Mouse (Mus musculus): ENCODE results near the gene Thap8. TPM values are rescaled to one million over a fixed set of nuclear protein-coding genes. Genes with fewer than 3 reads are reported as not detected.
"Not testable (repeated sequence)": the region's sequence is repeated elsewhere in the genome, so short reads cannot be mapped to it uniquely, and the experiment has no call there.

Gene Thap8
- 0.18 and 0.36 TPM in 2 replicates for polyA plus RNA-seq (2012; rRNA removed)

GRCm38 (mm10) chr7:30279951-30280669 lies at the start of gene Thap8, which contains the start of gene Wdr62:
TSS of gene Thap8 (plus strand) at chr7:30280094.
TSS of gene Wdr62 (minus strand) at chr7:30280419.
- DNase-seq (ENCODE audit: low spot score), result peak; percentile 77

DNA sequence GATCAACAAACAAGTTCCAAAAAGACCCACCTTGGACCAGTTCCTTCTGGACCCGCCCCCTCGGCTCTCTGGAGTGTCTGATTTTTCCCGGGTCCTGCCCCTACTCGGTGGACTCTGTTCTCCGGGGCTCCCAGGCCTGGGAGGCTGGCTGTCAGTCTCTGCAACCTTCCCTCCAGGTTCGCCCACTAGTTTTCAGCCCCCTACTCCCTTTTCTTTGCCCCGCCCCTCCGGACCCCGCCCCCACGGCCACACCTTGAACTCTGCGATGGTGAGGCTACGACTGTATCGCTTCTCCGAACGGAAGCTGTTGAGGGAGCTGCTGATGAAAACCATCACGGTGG lies 48.6 kb upstream of the Thap8 start:
- DNase-seq (ENCODE audit: low spot score), result no peak

DNA sequence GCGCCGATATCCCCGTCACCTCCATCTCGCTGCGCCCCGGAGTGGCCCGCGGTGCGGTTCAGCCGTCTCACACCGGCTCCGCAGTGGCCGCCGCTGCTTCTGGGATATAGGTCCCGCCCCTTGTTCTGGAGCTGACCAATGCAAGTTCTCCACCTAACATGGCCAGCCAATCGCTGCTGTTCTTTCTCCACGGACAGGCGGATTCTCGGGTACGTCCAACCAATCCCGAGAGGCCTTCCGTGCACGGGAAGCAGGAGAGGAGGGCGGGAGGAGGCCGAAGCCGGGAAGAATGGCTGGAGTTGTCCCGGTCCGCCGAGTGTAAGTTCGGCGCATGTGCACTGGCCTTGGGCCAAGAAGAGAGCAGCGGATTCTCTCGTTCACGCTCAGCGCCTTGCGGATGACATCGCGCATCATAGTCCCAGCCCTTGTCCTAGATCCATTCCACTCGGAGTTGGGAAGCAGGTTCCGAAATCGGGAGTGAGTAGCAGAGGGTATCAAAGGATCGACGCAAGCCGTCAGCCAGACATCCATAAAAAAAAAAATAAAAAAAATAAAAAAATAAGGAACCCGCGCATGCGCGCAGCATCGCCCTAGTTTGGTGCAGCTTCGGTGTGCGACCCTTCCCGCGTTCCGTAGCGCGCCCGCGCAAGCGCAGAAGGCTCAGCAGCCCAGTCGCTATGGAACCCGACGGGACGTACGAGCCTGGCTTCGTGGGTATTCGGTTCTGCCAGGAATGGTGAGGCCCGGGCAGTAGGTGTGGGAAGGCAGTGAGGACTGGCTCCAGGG lies 48.0 kb upstream of the Thap8 start, which contains the start of the genes Polr2i and Tbcb:
Gene Polr2i (plus strand): TSS at position 280 of the 786 bp plus-strand sequence.
Gene Tbcb (minus strand): TSS at position 604 of the 786 bp plus-strand sequence.
- DNase-seq (ENCODE audit: low spot score), result peak; percentile 96

DNA sequence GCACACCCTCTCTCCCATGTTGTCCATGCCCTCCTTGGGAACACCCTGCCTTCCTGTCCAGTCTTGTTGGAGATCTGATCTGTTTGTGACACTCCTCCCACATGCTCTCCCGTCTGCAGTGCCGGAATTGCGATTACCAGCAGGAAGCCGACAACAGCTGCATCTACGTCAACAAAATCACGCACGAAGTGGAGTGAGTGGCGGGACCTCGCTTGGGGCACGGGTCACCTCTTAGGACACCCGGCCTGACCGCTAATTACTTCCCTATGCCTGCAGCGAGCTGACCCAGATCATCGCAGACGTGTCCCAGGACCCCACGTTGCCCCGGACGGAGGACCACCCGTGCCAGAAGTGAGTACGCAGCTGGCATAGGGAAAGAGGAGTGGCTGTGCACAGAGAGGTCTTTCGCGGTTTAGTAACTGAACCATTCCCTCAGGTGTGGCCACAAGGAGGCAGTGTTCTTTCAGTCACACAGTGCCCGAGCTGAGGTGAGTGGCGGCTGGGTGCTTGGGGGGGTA lies 47.2 kb upstream of the Thap8 start:
- DNase-seq (ENCODE audit: low spot score), result no peak

DNA sequence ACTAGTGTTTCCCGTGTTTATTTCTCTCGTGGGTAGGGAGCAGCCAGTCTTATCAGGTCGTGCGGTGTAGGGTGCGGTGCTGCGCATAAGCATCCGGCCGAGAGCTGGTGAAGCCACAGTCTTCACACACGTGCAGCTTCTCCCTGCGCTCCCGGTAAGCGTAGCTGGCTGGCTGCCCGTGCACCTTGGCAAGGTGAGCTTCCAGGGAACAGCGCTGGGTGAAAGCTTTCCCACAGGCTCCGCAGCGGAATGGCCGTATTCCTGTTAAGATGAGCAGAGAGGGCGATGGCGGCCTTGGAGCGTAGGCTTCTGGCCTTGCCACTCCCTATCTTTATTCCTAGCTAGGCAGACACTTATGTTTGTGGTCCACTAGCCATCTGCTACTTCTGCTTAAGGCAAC lies 46.5 kb upstream of the Thap8 start:
- no peak for DNase-seq (ENCODE audit: low spot score)

- DNase-seq (ENCODE audit: low spot score), result no peak
These were observed 45.5 kb upstream of the Thap8 start for GRCm38 (mm10) chr7:30234276-30234858.

GRCm38 (mm10) chr7:30235091-30235490 lies 44.8 kb upstream of the Thap8 start:
- DNase-seq (ENCODE audit: low spot score), result no peak

GRCm38 (mm10) chr7:30235625-30236024 lies 44.3 kb upstream of the Thap8 start, which contains the start of gene Ovol3:
TSS of gene Ovol3 (minus strand) at chr7:30235725.
- no peak for DNase-seq (ENCODE audit: low spot score)

DNA sequence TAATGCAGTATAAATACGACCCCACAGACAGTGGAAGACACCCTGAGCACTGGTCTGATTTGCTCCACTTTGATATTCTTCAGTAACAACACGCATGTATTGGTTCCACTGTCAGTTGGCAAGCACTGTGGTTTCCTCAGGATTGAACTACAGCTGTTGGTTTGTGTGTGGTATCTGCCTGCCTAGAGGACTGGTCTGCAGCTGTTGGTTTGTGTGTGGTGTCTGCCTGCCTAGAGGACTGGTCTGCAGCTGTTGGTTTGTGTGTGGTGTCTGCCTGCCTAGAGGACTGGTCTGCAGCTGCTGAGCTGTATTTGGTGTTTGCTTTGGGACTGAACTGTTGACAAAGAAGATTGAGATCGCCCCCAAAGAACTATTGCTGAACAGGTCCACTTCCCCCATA lies 42.5 kb upstream of the Thap8 start:
- not testable (repeated sequence) for DNase-seq (ENCODE audit: low spot score)

GRCm38 (mm10) chr7:30251956-30252954 lies 27.6 kb upstream of the Thap8 start:
- no peak for DNase-seq (ENCODE audit: low spot score)

DNA sequence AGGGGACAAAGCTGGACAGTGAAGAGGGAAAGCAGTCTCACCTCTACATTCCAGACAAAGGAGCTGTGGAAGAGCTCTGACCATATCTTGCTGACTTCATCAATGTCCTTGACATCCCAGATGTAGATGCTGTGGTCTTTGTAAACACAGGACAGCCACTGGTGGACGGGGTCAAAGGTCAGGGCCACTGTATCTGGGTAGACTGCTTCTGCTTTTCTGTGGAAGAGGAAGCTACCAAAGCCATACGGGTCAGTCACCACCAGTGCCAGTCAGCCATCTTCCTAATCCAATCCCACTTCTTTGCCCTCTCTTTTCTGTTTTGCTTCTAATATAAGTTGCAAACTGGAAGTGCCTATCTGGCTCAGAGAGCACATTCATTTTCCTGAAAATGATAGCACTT lies 14.9 kb upstream of the Thap8 start:
- no peak for DNase-seq (ENCODE audit: low spot score)

DNA sequence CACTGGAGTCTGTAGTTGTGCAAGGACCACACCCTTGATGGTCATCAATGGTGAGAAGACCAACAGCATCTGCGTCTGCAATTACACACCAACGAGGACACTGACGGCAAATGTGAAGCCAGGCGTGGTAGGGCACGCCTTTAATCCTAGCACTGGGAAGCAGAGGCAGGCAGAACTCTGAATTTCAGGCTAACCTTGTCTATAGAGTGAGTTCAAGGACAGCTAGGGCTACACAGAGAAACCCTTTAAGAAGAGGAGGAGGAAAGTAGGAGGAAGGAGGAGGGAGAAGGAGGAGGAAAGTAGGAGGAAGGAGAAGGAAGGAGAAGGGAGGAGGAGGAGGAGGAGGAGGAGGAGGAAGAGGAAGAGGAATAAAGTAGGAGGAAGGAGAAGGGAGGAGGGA lies 14.4 kb upstream of the Thap8 start:
- no peak for DNase-seq (ENCODE audit: low spot score)

DNA sequence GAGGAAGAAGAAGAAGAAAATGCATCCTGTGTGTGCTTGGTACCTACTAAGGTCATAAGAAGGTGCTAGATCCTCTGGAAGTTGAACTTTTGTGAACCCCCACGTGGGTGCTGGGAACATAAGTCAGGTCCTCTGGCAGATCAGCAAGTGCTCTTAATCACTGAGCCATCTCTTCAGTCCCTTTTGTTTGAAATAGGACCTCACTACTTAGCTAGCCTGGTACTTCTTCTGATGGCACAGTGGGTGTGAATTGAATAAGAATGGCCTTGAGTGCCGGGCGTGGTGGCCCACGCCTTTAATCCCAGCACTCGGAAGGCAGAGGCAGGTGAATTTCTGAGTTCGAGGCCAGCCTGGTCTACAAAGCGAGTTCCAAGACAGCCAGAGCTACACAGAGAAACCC lies 14.0 kb upstream of the Thap8 start:
- DNase-seq (ENCODE audit: low spot score), result no peak

DNA sequence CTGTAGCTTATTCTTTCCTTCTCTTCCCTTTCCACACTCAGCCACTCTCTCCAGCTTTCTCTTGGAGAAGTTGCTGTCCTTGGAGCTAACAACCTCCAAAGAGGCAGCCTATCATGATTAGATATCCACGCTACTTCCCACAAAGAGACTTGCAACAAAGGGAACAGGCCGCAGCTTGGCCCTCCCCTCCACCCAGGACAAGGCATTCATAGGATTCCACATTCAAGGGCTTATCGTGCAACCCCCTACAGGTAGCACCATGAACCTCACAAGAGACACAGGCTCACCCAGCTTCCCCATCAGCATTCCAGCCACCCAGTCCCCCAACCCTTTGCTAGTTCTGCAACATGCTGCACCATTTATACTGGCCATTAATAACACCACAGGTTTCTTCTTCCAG lies 13.1 kb upstream of the Thap8 start:
- DNase-seq (ENCODE audit: low spot score), result no peak

DNA sequence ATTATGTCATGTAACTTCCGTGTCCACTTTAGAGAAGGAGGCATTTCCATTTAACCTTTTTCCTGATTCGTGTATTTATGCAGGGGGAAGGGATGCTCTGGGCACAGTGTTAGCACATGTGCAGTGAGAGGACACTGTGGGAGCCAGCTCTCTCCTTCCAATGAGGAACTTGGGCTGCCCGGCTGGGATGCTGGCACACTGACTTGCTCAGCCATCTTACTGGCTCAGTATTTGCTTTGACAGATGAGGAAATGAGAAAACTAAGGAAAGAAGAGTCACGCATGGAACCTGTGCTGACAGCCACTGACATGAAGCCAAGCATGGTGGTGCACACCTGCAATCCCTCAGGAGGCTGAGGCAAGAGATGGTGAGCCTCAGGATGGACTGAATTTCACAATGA lies 10.3 kb upstream of the Thap8 start:
- no peak for DNase-seq (ENCODE audit: low spot score)

GRCm38 (mm10) chr7:30274383-30274782 lies 5.5 kb upstream of the Thap8 start:
- DNase-seq (ENCODE audit: low spot score), result no peak

GRCm38 (mm10) chr7:30278911-30279310 lies 983 bp upstream of the Thap8 start:
- DNase-seq (ENCODE audit: low spot score), result no peak

GRCm38 (mm10) chr7:30279536-30279935 lies 358 bp upstream of the Thap8 start:
- DNase-seq (ENCODE audit: low spot score), result no peak

DNA sequence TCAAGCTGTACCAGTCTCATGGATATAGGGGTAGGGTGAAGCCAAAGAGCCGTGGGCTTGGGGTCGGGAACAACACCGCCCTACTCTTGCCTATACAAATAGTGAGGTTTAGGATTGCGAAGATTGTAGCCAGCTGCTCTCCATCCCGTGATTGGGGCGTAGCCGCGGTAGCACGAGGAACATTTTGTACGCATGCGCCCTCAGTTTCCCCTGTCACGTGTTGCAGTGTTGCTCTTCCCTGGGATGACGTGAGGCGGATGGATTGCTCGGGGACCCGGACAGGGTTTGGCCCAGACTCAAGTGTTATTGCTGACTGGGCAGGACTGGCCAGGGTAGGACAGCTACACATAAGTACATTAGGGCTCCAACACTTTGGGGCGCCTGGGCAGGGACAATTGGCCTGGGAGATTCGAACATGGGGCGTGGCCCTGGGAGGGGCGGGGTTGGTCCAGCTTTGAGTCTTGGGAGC lies 810 bp downstream of the Thap8 start:
- DNase-seq (ENCODE audit: low spot score), result peak; percentile 72

GRCm38 (mm10) chr7:30281522-30281921 lies 1.6 kb downstream of the Thap8 start:
- no peak for DNase-seq (ENCODE audit: low spot score)

GRCm38 (mm10) chr7:30282740-30283139 lies 2.8 kb downstream of the Thap8 start:
- no peak for DNase-seq (ENCODE audit: low spot score)
